Mouse (Mus musculus) C3H10T1/2 (cell line): ENCODE measurements around the gene Scap. TPM values are rescaled to one million over a fixed set of nuclear protein-coding genes. Genes with fewer than 3 reads are reported as not detected.

Source experiments
- polyA plus RNA-seq, 2 experiments: library from polyadenylated mRNA; unstranded; fragments of >200 nt; fragmentation: generic; extraction: Trizol; gene quantifications; one replicate each; pipeline ENCODE4 v1.2.1; 2012; ENCODE audit warnings: missing spikeins in 2 of 2

Gene Scap
- 10 to 100 TPM; 43.6 to 53.4 TPM for polyA plus RNA-seq

DNA sequence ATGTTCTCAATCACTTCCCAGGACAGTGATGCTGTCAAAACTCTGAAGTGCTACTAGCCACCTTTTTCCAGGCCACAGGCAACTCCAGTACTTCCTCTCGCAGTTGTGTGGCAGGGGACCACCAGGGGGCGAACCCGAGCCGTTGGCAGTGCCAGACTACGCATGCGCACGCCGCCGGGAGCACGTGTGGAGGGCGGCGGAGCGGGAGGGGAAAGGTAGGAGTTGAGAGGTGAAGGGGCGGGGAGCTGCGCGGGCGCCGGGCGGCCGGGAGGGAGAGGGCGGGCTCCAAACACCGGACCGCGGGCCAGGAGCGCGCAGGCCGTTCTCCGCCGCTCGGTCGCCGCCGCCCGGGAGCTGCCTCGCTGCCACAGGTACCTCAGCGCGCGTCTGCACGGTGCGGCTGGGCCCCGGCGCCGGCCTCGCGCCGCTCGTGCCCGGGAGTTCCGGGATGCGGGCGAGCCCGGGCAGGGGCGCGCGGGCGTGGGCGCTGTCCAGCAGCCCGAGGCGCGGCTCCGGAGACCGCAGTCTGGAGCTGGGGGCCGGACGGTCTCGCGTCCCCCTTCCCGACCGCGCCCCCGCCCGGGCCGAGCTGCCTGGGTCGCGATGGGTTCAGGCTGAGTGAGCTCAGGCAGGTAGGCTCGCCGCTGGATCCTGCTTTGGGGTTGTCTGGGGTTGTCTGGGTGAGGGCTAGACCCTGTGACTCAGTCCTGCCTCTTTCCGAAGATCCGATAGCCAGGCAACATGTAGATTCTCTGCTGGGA, at the start of gene Scap:
Gene Scap, plus strand, starts transcription at position 154 of the 761 bp plus-strand sequence.

DNA sequence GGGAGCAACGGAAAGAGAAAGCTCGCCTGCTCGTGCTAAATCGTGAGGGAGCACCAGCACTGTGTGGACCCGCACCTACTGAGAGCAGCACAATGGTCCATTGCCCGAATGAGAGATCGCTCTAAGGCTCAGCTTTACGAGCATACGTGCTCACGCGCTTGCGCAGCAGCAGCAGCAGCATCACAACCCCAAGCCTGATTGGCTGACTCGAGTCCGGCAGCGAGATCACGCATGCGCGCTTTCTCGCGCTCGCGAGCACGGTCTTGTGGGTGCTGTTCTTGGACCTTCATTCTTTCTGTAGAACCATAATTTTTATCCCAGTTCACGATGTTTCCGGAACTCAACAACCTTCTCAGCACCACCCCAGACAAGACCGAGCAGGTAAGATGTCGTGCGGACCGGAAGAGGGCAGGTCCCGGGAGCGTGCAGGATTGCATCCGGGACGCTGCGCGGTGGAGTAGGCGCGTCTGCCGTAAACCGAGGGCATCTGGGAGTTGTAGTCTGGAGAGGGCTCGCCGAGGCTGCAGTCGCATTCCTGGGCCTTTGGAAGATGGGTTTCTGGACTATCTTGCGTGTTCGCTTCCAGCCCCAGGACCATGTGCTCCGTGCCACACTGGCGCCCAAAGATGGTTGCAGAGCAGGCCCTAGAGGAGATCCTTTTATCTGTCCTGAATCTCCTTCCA, 28.0 kb upstream of the Scap start, which contains the start of gene Elp6:
Gene Elp6, plus strand, starts transcription at position 205 of the 683 bp plus-strand sequence.

DNA sequence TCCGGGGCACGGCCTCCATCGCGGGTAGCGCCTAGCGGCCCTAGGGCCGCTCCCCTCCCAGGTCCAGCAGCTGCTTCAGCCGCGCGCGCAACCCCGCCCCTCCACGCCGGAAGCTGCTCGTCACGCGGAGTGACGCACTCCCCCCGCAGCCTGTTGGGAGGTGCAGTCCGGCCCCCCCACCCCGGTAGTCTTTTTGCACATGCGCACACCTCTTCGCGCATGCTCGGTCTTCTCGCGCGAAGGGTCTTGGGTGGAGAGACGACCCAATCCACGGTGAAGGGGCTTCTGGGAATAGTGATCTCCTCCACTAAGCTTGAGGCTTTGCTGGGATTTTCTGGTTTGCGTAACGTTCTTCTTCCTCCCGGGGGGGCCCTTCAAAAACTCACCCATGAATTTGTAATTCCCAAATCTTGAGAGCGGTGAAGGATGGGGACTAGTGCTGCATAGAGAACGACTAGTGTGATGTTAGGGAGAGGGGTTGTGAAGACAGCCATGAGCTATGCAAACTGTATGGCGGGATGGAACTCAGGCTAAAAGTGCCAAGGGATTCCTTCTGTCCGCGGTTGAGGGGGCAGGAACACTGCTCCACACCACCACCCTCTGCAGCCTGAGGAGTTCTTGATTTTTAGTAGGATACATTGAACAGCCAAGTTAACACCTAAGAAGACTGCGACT, 75.1 kb downstream of the Scap start, which contains the start of gene Ptpn23:
Gene Ptpn23, minus strand, starts transcription at position 115 of the 675 bp plus-strand sequence.

DNA sequence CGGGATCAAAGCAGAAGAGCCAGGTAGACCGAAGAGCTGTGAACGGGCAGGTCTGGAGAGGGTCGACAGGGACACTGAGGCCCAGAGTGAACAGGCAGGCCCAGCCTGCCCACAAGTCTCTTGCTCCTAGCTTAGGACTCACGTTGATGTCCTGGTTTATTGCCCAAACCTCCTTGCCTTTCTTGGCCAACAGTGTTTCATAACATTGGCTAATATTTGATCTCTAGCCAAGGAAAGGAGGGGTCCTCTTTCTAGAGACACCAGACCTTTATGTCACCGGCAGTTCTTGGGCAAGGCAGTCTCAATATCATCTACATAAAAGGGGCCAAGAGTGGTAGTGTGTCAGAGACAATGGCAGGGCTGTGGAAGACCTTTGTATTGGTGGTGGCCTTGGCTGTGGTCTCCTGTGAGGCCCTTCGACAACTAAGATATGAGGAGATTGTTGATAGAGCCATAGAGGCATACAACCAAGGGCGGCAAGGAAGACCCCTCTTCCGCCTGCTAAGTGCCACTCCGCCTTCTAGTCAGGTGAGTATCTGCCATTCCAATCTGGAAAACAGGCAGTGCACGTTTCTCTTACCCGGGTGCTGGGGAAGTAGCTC, 86.5 kb downstream of the Scap start, which contains the start of gene Ngp:
Gene Ngp, plus strand, starts transcription at position 237 of the 602 bp plus-strand sequence.

Other genes with a start within 250 kb of the Scap start
- gene Smarcc1, start 215.6 kb upstream of the Scap start, polyA plus RNA-seq = 10 to 100 TPM in 1 of 2 experiments, 1 to 10 TPM in 1; 5.0 to 19.9 TPM
- 100 to 1,000 TPM in 1 of 2 experiments, 10 to 100 TPM in 1; 77.0 to 122 TPM for gene Dhx30, start 215.5 kb upstream of the Scap start, polyA plus RNA-seq
- under 1 TPM; 0.09 to 0.52 TPM for gene Cspg5, start 89.5 kb upstream of the Scap start, polyA plus RNA-seq
- 10 to 100 TPM; 20.5 to 27.4 TPM for gene Elp6, start 28.1 kb upstream of the Scap start, polyA plus RNA-seq
- 10 to 100 TPM; 42.8 to 46.8 TPM for gene Ptpn23, start 74.9 kb downstream of the Scap start, polyA plus RNA-seq
- gene Ngp, start 86.5 kb downstream of the Scap start, polyA plus RNA-seq = not detected
- 1 to 10 TPM; 2.3 to 8.2 TPM for gene Klhl18, start 143.4 kb downstream of the Scap start, polyA plus RNA-seq
- 1 to 10 TPM in 1 of 2 experiments, under 1 TPM in 1; 0.04 to 1.1 TPM for gene Kif9, start 143.7 kb downstream of the Scap start, polyA plus RNA-seq
- gene Setd2, start 199.3 kb downstream of the Scap start, polyA plus RNA-seq = 10 to 100 TPM in 1 of 2 experiments, 1 to 10 TPM in 1; 1.1 to 17.1 TPM